Mouse (Mus musculus) kidney, postnatal 0 days (tissue): ENCODE measurements around the gene Trappc6a. TPM values are rescaled to one million over a fixed set of nuclear protein-coding genes. Genes with fewer than 3 reads are reported as not detected.
A peak's percentile ranks its signal among the peaks of the same experiment; 100 is the strongest.

ENCODE experiments used
- ATAC-seq: fragments of 200-750 bp; cut with Nextera tagmentation; replicated peaks from 2 replicates; pipeline ENCODE4 v1.8.0; 2017; ENCODE audit warnings: low read depth, moderate number of reproducible peaks, moderate TSS enrichment, moderate library complexity; ENCODE audit not compliant: low FRiP score
- DNase-seq: peaks from one replicate; pipeline ENCODE4 v3.0.0-alpha.2; 2016; ENCODE audit warnings: low spot score
- H3K27ac ChIP-seq: fragments of 300-500 bp; sonication (generic); 2 replicates; pipeline ENCODE4 v1.5.1; 2014; ENCODE audit warnings: mild to moderate bottlenecking
- H3K27me3 ChIP-seq: fragments of 300-500 bp; sonication (generic); 2 replicates; pipeline ENCODE4 v1.6.1; 2014; ENCODE audit warnings: low read length, mixed read lengths; ENCODE audit not compliant: insufficient read depth
- H3K36me3 ChIP-seq: fragments of 300-500 bp; sonication (generic); 2 replicates; pipeline ENCODE4 v1.6.1; 2014; ENCODE audit warnings: low read length, mixed read lengths; ENCODE audit not compliant: insufficient read depth
- H3K4me1 ChIP-seq: fragments of 300-500 bp; sonication (generic); replicated peaks from 2 replicates; pipeline ENCODE4 v1.6.1; 2014; ENCODE audit warnings: antibody characterized with exemption, low read length, mixed read lengths; ENCODE audit not compliant: insufficient read depth
- H3K4me2 ChIP-seq: fragments of 300-500 bp; sonication (generic); 2 replicates; pipeline ENCODE4 v1.6.1; 2014; ENCODE audit warnings: mild to moderate bottlenecking, low read length, moderate library complexity, mixed read lengths
- H3K4me3 ChIP-seq: fragments of 300-500 bp; sonication (generic); replicated peaks from 2 replicates; pipeline ENCODE4 v1.5.1; 2014; ENCODE audit warnings: low read depth, low read length
- H3K9ac ChIP-seq: fragments of 300-500 bp; sonication (generic); 2 replicates; pipeline ENCODE4 v1.6.1; 2014; ENCODE audit warnings: low read depth, low read length
- H3K9me3 ChIP-seq: fragments of 300-500 bp; sonication (generic); replicated peaks from 2 replicates; pipeline ENCODE4 v1.6.1; 2016; ENCODE audit warnings: low read length, inconsistent platforms, mixed read lengths
- CTCF ChIP-seq: IDR thresholded peaks from 2 replicates; pipeline ENCODE4 v1.5.1; 2016; ENCODE audit warnings: antibody characterized with exemption, low read depth, mild to moderate bottlenecking, moderate library complexity
- WGBS: fragments of 180-500 bp; shearing (Covaris S2); extraction: QIAGEN DNeasy Blood & Tissue Kit; methylation state at CpG from one replicate; pipeline ENCODE4 v1.1.7; 2014; 5-methylcytosine and 5-hydroxymethylcytosine counted together
- polyA plus RNA-seq: library from polyadenylated mRNA; unstranded; fragments of >200 nt; fragmentation: Nextera tagmentation; extraction: Ambion mirVana; gene quantifications from 2 replicates; pipeline ENCODE4 v1.2.1, GENCODE M21; 2015

Trappc6a gene
- polyA plus RNA-seq, 1 experiment from 2014 or later: 91.7 TPM

DNA sequence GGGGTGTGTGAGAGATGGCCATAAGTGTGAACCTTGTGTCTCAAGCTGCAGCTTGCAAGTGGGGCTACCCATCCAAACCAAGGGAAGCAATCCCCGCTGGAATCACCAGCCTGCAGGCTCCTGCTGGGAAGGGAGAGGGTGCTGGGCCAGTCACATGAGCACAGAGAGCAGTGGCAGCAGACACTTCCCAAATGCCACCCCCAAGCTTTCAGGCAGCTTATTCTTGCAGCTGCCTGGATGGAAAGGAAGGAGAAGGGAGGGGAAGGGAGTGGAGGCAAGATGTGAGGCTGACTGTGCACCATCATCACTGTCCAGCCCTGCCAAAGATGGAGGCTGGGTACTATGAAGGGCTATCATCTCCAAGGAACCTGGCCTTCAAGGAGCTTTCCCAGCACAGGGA lies 46.0 kb downstream of the Trappc6a start:
- Histone ChIP-seq H3K4me2 (no peak overlapping the region), H3K27ac (no peak overlapping the region), H3K4me3 (no peak overlapping the region), H3K9me3 (no peaks in the 10 kb centered on the region), H3K36me3 (0 out of 2 replicates have a peak, but pooled peaks cover 2% of the 10 kb centered on the region), H3K27me3 (no peaks in the 10 kb centered on the region), H3K9ac (0 out of 2 replicates have a peak overlapping the region, but pooled peaks have one; percentile 5), H3K4me1 (peaks cover 6% of the 10 kb centered on the region; the same call in 1 of the 2 replicates)
- ATAC-seq (no peak), DNase-seq (no peak)
- WGBS: 87% methylated on average over 1 of the region's 1 CpGs
- TF ChIP-seq CTCF: no peak

- Histone ChIP-seq H3K9ac (no peak overlapping the region), H3K9me3 (no peaks in the 10 kb centered on the region), H3K27me3 (no peaks in the 10 kb centered on the region), H3K4me1 (peaks cover 25% of the 10 kb centered on the region), H3K4me2 (no peak overlapping the region), H3K36me3 (0 out of 2 replicates have a peak, but pooled peaks cover 2% of the 10 kb centered on the region), H3K27ac (peak overlapping the region; percentile 0; the same call in 1 of the 2 replicates), H3K4me3 (no peak overlapping the region)
- ATAC-seq (no peak), DNase-seq (no peak)
- no peak for TF ChIP-seq CTCF
- 93% methylated on average over 2 of the region's 2 CpGs for WGBS
These were observed 48.9 kb downstream of the Trappc6a start for GRCm38 (mm10) chr7:19557086-19557485.

DNA sequence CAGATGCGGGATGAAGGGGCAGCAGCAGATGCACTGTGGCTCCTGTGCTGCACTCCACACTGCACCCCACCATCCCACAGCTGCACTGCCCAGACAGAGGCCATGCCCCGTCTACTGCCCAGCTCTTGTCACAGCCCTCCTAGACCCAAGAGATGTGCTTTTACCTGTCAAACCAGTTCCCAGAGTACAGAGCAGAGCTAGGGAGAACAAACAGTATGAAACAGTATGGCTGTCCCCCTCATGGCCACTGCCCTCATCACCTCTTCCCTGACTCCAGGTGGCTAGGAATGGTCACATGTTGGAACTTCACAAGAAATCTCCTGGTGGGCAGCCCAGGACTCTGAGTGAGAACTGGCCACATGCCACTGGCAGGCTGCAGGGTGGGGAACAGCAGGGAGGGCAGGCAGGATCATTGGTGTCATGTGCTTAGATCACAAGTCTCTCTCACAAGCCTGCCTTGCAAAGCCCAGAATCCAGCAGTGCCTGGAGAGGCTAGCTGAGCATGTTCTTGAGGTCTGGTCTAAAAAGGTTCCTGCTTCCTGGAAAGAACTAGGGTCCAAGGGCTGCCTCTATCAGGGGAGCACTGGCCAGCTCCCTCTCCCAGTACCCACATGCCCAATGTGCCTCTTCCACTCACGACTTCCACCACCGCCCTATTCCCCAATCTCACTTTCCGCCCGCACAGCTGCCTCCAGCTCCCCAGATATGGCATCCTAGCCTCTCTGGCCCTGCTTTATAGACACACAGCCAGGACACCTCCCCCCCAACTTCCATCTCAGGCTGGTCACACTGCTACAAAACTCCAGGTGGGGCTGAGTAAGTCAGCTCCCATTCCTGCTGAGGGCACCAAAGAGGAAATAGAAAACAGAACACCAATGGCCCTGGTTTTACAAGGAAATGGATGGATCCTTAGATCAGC lies 50.0 kb downstream of the Trappc6a start:
- Histone ChIP-seq H3K9me3 (no peaks in the 10 kb centered on the region), H3K4me3 (no peak overlapping the region), H3K4me2 (no peak overlapping the region), H3K27ac (no peak overlapping the region), H3K27me3 (no peaks in the 10 kb centered on the region), H3K9ac (no peak overlapping the region), H3K36me3 (0 out of 2 replicates have a peak, but pooled peaks cover 2% of the 10 kb centered on the region), H3K4me1 (peaks cover 25% of the 10 kb centered on the region)
- no peak for DNase-seq
- ATAC-seq: no peak
- TF ChIP-seq CTCF: no peak
- WGBS: 94% methylated on average over 6 of the region's 6 CpGs

- H3K27ac ChIP-seq: no peak overlapping the region
- no peak overlapping the region for H3K4me2 ChIP-seq
- TF ChIP-seq CTCF: peak; percentile 66
- 60% methylated on average over 2 of the region's 2 CpGs for WGBS
- DNase-seq (peak; percentile 37), ATAC-seq (no peak)
- 0 out of 2 replicates have a peak, but pooled peaks cover 2% of the 10 kb centered on the region for H3K36me3 ChIP-seq
- H3K27me3 ChIP-seq: no peaks in the 10 kb centered on the region
- peaks cover 25% of the 10 kb centered on the region for H3K4me1 ChIP-seq
- no peak overlapping the region for H3K4me3 ChIP-seq
- H3K9ac ChIP-seq: 0 out of 2 replicates have a peak overlapping the region, but pooled peaks have one; percentile 8
- no peaks in the 10 kb centered on the region for H3K9me3 ChIP-seq
These were observed 50.8 kb downstream of the Trappc6a start for GRCm38 (mm10) chr7:19558965-19559364.

- H3K4me2 ChIP-seq: peak overlapping the region; percentile 65
- H3K4me1 ChIP-seq: peaks cover 25% of the 10 kb centered on the region
- no peak for TF ChIP-seq CTCF
- peak overlapping the region; percentile 94; the same call in 1 of the 2 replicates for H3K27ac ChIP-seq
- H3K27me3 ChIP-seq: no peaks in the 10 kb centered on the region
- no peaks in the 10 kb centered on the region for H3K9me3 ChIP-seq
- H3K9ac ChIP-seq: peak overlapping the region; percentile 94
- H3K4me3 ChIP-seq: peak overlapping the region; percentile 80
- 0 out of 2 replicates have a peak, but pooled peaks cover 14% of the 10 kb centered on the region for H3K36me3 ChIP-seq
- DNase-seq (peak; percentile 24), ATAC-seq (no peak)
- 12% methylated on average over 11 of the region's 11 CpGs for WGBS
These were observed 52.5 kb downstream of the Trappc6a start for GRCm38 (mm10) chr7:19560491-19561260.

DNA sequence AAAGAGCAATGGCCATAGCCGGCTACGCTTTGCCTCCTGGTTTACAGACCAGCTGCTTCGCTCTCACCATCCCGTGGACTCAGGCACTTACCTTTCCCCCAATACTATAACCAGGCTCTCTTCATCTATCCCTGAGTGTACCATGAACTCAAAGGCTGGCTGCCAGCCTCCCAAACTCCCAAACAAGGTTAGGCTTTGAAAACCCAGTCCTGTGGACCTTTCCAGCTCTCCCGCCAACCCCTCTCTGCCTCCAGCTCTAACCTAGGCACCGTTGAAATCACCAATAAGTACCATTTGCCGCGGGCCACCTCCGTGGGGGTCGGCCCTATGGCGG lies 53.2 kb downstream of the Trappc6a start:
- Histone ChIP-seq H3K9me3 (no peaks in the 10 kb centered on the region), H3K36me3 (0 out of 2 replicates have a peak, but pooled peaks cover 19% of the 10 kb centered on the region), H3K9ac (peak overlapping the region; percentile 94), H3K27ac (peak overlapping the region; percentile 94), H3K4me3 (peak overlapping the region; percentile 80), H3K4me2 (peak overlapping the region; percentile 65), H3K4me1 (peaks cover 25% of the 10 kb centered on the region), H3K27me3 (no peaks in the 10 kb centered on the region)
- under 1% methylated on average over 11 of the region's 11 CpGs for WGBS
- ATAC-seq: no peak
- peak; percentile 28 for DNase-seq
- no peak for TF ChIP-seq CTCF
